Mouse (Mus musculus) MEL (cell line): ENCODE results near the gene Gm26602. TPM values are rescaled to one million over a fixed set of nuclear protein-coding genes. Genes with fewer than 3 reads are reported as not detected.

Source experiments
- DNase-seq: peaks from one replicate; pipeline ENCODE4 v3.0.0; 2011; ENCODE audit warnings: low read depth, low spot score
- H3K27ac ChIP-seq: 2 replicates; pipeline ENCODE4 v1.5.1; 2012; ENCODE audit warnings: low read depth, mild to moderate bottlenecking, control low read depth, low read length, moderate library complexity; ENCODE audit not compliant: control insufficient read depth
- H3K27me3 ChIP-seq, 2 experiments: fragments of 150-350 bp in 1 of 2; sonication (generic) in 1 of 2; 2 replicates each; pipeline ENCODE4 v1.6.1; 2012; ENCODE audit warnings: low read length in 2 of 2, mild to moderate bottlenecking in 2 of 2, improper control_type of control experiment in 1 of 2, moderate library complexity in 1 of 2; ENCODE audit not compliant: insufficient read depth in 2 of 2, control insufficient read depth in 1 of 2
- H3K36me3 ChIP-seq, 2 experiments: 2 replicates each; pipeline ENCODE4 v1.6.1; 2012 to 2014; ENCODE audit warnings: low read length in 2 of 2, improper control_type of control experiment in 1 of 2, inconsistent platforms in 1 of 2, mild to moderate bottlenecking in 1 of 2; ENCODE audit not compliant: insufficient read depth in 2 of 2, control insufficient read depth in 1 of 2
- H3K4me1 ChIP-seq, 2 experiments: fragments of 150-350 bp in 1 of 2; sonication (generic) in 1 of 2; 2 replicates each; pipeline ENCODE4 v1.6.1; 2012; ENCODE audit warnings: low read length in 2 of 2, improper control_type of control experiment in 1 of 2, mild to moderate bottlenecking in 1 of 2; ENCODE audit not compliant: insufficient read depth in 2 of 2, control insufficient read depth in 1 of 2
- H3K4me3 ChIP-seq, 2 experiments: fragments of 150-350 bp in 1 of 2; sonication (generic) in 1 of 2; 2 replicates each; pipeline ENCODE4 v1.5.1; 2012; ENCODE audit warnings: low read depth in 2 of 2, low read length in 2 of 2, mild to moderate bottlenecking in 2 of 2, moderate library complexity in 2 of 2, control low read depth in 1 of 2, improper control_type of control experiment in 1 of 2; ENCODE audit not compliant: control insufficient read depth in 1 of 2, insufficient read depth in 1 of 2
- H3K79me2 ChIP-seq: 2 replicates; pipeline ENCODE4 v1.6.1; 2012; ENCODE audit warnings: mild to moderate bottlenecking, low read length, moderate library complexity; ENCODE audit not compliant: control insufficient read depth, poor library complexity, insufficient read depth
- H3K9ac ChIP-seq: 2 replicates; pipeline ENCODE4 v1.6.1; 2012; ENCODE audit warnings: low read depth, mild to moderate bottlenecking, control low read depth, low read length, moderate library complexity; ENCODE audit not compliant: control insufficient read depth, poor library complexity, severe bottlenecking
- H3K9me3 ChIP-seq: fragments of 150-350 bp; sonication (generic); replicated peaks from 2 replicates; pipeline ENCODE4 v1.6.1; 2012; ENCODE audit warnings: mild to moderate bottlenecking, low read length, improper control_type of control experiment, moderate library complexity; ENCODE audit not compliant: insufficient read depth
- BHLHE40 ChIP-seq: IDR thresholded peaks from 2 replicates; pipeline ENCODE4 v1.6.1; 2012; ENCODE audit warnings: low read depth, mild to moderate bottlenecking, inconsistent platforms, low read length, improper control_type of control experiment, borderline replicate concordance
- CHD2 ChIP-seq: IDR thresholded peaks from 2 replicates; pipeline ENCODE4 v1.6.1; 2011; ENCODE audit warnings: low read length, improper control_type of control experiment
- CTCF ChIP-seq, 3 experiments: IDR thresholded peaks in 2 of 3; conservative IDR thresholded peaks in 1 of 3; 2 replicates each; pipeline ENCODE4 v1.5.1; 2011 to 2012; ENCODE audit warnings: low read length in 3 of 3, low read depth in 2 of 3, mild to moderate bottlenecking in 2 of 3, improper control_type of control experiment in 1 of 3, inconsistent platforms in 1 of 3, mixed read lengths in 1 of 3, moderate library complexity in 1 of 3; ENCODE audit not compliant: control insufficient read depth in 1 of 3, insufficient read depth in 1 of 3, poor library complexity in 1 of 3, severe bottlenecking in 1 of 3
- E2F4 ChIP-seq: IDR thresholded peaks from 2 replicates; pipeline ENCODE4 v1.6.1; 2011; ENCODE audit warnings: low read depth, low read length, improper control_type of control experiment, borderline replicate concordance
- ELF1 ChIP-seq: IDR thresholded peaks from 2 replicates; pipeline ENCODE4 v1.6.1; 2014; ENCODE audit warnings: low read depth, mild to moderate bottlenecking, inconsistent platforms, low read length, improper control_type of control experiment, moderate library complexity
- HCFC1 ChIP-seq: IDR thresholded peaks from 2 replicates; pipeline ENCODE4 v1.6.1; 2012; ENCODE audit warnings: low read depth, mild to moderate bottlenecking, inconsistent platforms, low read length, improper control_type of control experiment, moderate library complexity
- JUND ChIP-seq: IDR thresholded peaks from 2 replicates; pipeline ENCODE4 v1.6.1; 2011; ENCODE audit warnings: low read depth, mild to moderate bottlenecking, improper control_type of control experiment, low read length
- KAT2A ChIP-seq: conservative IDR thresholded peaks from 2 replicates; pipeline ENCODE4 v1.6.1; 2012; ENCODE audit warnings: low read depth, low read length, improper control_type of control experiment, inconsistent platforms
- MAFK ChIP-seq: IDR thresholded peaks from 2 replicates; pipeline ENCODE4 v1.6.1; 2011; ENCODE audit warnings: low read depth, mild to moderate bottlenecking, low read length, improper control_type of control experiment, borderline replicate concordance
- MAZ ChIP-seq: IDR thresholded peaks from 2 replicates; pipeline ENCODE4 v1.6.1; 2012; ENCODE audit warnings: low read depth, mild to moderate bottlenecking, inconsistent platforms, low read length, improper control_type of control experiment
- MEF2A ChIP-seq: IDR thresholded peaks from 2 replicates; pipeline ENCODE4 v1.6.1; 2014; ENCODE audit warnings: low read depth, mild to moderate bottlenecking, inconsistent platforms, low read length, improper control_type of control experiment; ENCODE audit not compliant: poor library complexity, insufficient replicate concordance, severe bottlenecking; ENCODE audit errors: extremely low read depth
- MYB ChIP-seq: IDR thresholded peaks from 2 replicates; pipeline ENCODE4 v1.6.1; 2011; ENCODE audit warnings: mild to moderate bottlenecking, low read depth, low read length, improper control_type of control experiment
- NELFE ChIP-seq: IDR thresholded peaks from 2 replicates; pipeline ENCODE4 v1.6.1; 2011; ENCODE audit warnings: low read depth, low read length, improper control_type of control experiment
- NRF1 ChIP-seq: IDR thresholded peaks from 2 replicates; pipeline ENCODE4 v1.6.1; 2014; ENCODE audit warnings: low read depth, mild to moderate bottlenecking, inconsistent platforms, low read length, improper control_type of control experiment, moderate library complexity; ENCODE audit not compliant: poor library complexity, insufficient read depth, severe bottlenecking
- POLR2A ChIP-seq, 2 experiments: IDR thresholded peaks; 2 replicates each; pipeline ENCODE4 v1.6.1; 2011 to 2012; ENCODE audit warnings: low read length in 2 of 2, mild to moderate bottlenecking in 2 of 2, control low read depth in 1 of 2, improper control_type of control experiment in 1 of 2, low read depth in 1 of 2, moderate library complexity in 1 of 2; ENCODE audit not compliant: control insufficient read depth in 1 of 2, insufficient read depth in 1 of 2, poor library complexity in 1 of 2
- POLR2AphosphoS2 ChIP-seq: IDR thresholded peaks from 2 replicates; pipeline ENCODE4 v1.6.1; 2011; ENCODE audit warnings: low read length, improper control_type of control experiment
- POLR2AphosphoS5 ChIP-seq: IDR thresholded peaks from 2 replicates; pipeline ENCODE4 v1.6.1; 2012; ENCODE audit warnings: low read depth, borderline replicate concordance, mild to moderate bottlenecking, inconsistent platforms, low read length, moderate library complexity, mixed read lengths
- RAD21 ChIP-seq: IDR thresholded peaks from 2 replicates; pipeline ENCODE4 v1.6.1; 2011; ENCODE audit warnings: mild to moderate bottlenecking, low read depth, low read length, improper control_type of control experiment
- SIN3A ChIP-seq: IDR thresholded peaks from 2 replicates; pipeline ENCODE4 v1.6.1; 2012; ENCODE audit warnings: low read length, improper control_type of control experiment, inconsistent platforms
- SMC3 ChIP-seq: IDR thresholded peaks from 2 replicates; pipeline ENCODE4 v1.6.1; 2011; ENCODE audit warnings: low read depth, low read length, improper control_type of control experiment
- TBP ChIP-seq: IDR thresholded peaks from 2 replicates; pipeline ENCODE4 v1.8.0; 2011; ENCODE audit warnings: low read depth, low read length, improper control_type of control experiment
- TCF12 ChIP-seq: IDR thresholded peaks from 2 replicates; pipeline ENCODE4 v1.6.1; 2014; ENCODE audit warnings: low read depth, mild to moderate bottlenecking, inconsistent platforms, low read length, improper control_type of control experiment, moderate library complexity
- UBTF ChIP-seq: IDR thresholded peaks from 2 replicates; pipeline ENCODE4 v1.6.1; 2012; ENCODE audit warnings: low read depth, mild to moderate bottlenecking, inconsistent platforms, low read length, improper control_type of control experiment, moderate library complexity, borderline replicate concordance; ENCODE audit not compliant: insufficient read depth
- USF1 ChIP-seq: IDR thresholded peaks from 2 replicates; pipeline ENCODE4 v1.6.1; 2014; ENCODE audit warnings: low read depth, mild to moderate bottlenecking, inconsistent platforms, low read length, improper control_type of control experiment, moderate library complexity
- USF2 ChIP-seq, 2 experiments: IDR thresholded peaks; 2 replicates each; pipeline ENCODE4 v1.6.1; 2011 to 2012; ENCODE audit warnings: improper control_type of control experiment in 2 of 2, low read length in 2 of 2, borderline replicate concordance in 1 of 2, inconsistent platforms in 1 of 2, low read depth in 1 of 2, mild to moderate bottlenecking in 1 of 2; ENCODE audit not compliant: insufficient read depth in 1 of 2
- ZC3H11A ChIP-seq: IDR thresholded peaks from 2 replicates; pipeline ENCODE4 v1.6.1; 2012; ENCODE audit warnings: low read depth, mild to moderate bottlenecking, inconsistent platforms, low read length, improper control_type of control experiment
- ZNF384 ChIP-seq: IDR thresholded peaks from 2 replicates; pipeline ENCODE4 v1.6.1; 2012; ENCODE audit warnings: low read depth, mild to moderate bottlenecking, inconsistent platforms, low read length, improper control_type of control experiment
- polyA plus RNA-seq, 2 experiments: library from polyadenylated mRNA; stranded (reverse) in 1 of 2; unstranded in 1 of 2; fragments of >175 nt in 1 of 2; fragments of >200 nt in 1 of 2; gene quantifications; 2 replicates each; pipeline versions ENCODE4 v1.2.1 to v1.2.4; 2012; ENCODE audit warnings: low replicate concordance in 2 of 2, low read depth in 1 of 2; ENCODE audit not compliant: insufficient read length in 2 of 2, insufficient read depth in 1 of 2, missing spikeins in 1 of 2
- total RNA-seq: library from RNA; depleted of rRNA; stranded (reverse); fragments of 300-350 nt; gene quantifications from 2 replicates; pipeline ENCODE4 v1.2.3, GENCODE M21; 2012

Gm26602 gene
- total and polyA plus RNA-seq, 3 experiments, result 4.5 to 10.2 TPM; not detected in 1

- Histone ChIP-seq H3K9me3 (no peaks in the 10 kb centered on the region), H3K79me2 (no peaks in the 10 kb centered on the region; the same call in 1 of the 2 replicates), H3K36me3 (no peaks in the 10 kb centered on the region; a peak in 1 of 4 replicates), H3K27ac (no peak overlapping the region), H3K4me1 (peaks cover 0 to 5% of the 10 kb centered on the region in 2 experiments; a peak in 2 of 4 replicates), H3K4me3 (no peak overlapping the region), H3K9ac (no peak overlapping the region), H3K27me3 (no peaks in the 10 kb centered on the region)
- TF ChIP-seq NELFE (no peak), RAD21 (no peak), MAFK (no peak), POLR2AphosphoS2 (no peak), MEF2A (no peak)
- DNase-seq, result no peak
Observed at GRCm38 (mm10) chr10:79907415-79907814, 3.2 kb upstream of the Gm26602 start.

DNA sequence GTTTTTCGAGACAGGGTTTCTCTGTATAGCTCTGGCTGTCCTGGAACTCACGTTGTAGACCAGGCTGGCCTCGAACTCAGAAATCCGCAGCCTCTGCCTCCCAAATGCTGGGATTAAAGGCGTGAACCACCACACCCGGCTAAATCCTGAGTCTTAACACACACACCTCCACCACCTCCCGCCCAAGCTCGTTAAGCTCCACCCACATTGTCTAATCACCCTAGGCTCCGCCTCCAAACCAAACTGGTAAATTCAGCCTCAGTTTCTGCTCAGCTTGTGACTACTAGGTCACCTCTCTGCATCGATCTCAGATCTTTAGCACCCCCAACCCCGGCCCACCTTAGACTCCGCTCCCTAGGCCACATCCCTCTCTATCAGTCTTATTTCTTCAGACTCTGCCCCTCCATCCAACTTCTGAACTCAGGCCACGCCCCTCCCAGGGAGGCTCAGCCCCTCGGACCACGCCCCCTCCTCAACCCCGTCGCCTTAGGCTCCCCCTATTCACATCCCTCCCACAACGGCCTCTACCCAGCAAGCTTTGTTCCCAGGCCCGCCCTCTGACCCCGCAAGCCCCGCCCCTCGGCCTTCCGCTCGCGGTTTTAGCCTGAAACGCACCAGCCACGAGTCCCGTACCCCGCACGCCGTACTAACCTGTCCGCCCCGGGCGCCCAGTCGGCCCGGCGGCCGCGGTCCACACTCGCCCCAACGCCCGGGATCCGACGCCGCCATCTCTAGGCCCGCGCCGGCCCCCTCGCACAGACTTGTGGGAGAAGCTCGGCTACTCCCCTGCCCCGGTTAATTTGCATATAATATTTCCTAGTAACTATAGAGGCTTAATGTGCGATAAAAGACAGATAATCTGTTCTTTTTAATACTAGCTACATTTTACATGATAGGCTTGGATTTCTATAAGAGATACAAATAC is 2.2 kb upstream of the Gm26602 start, which contains the start of gene Med16:
TSS of gene Med16 (minus strand) at position 757 of the 925 bp plus-strand sequence.
- Histone ChIP-seq H3K9ac (peak within 1 kb of the TSS; percentile 96), H3K36me3 (no peaks in the 10 kb centered on the region; a peak in 1 of 4 replicates)
- TF ChIP-seq HCFC1, result peak; percentile 81
- TF ChIP-seq SMC3, result no peak
- no peak for TF ChIP-seq RAD21
- TF ChIP-seq ZC3H11A, result no peak
- 0 out of 2 replicates have a peak, but pooled peaks have one; percentile 31 for TF ChIP-seq MAZ
- TF ChIP-seq MYB, result 0 out of 2 replicates have a peak, but pooled peaks have one; percentile 60
- no peak; the same call in 1 of the 2 replicates for TF ChIP-seq ZNF384
- TF ChIP-seq NELFE, result peak; percentile 53; the same call in 1 of the 2 replicates
- TF ChIP-seq ELF1, result no peak; the same call in 1 of the 2 replicates
- TF ChIP-seq MEF2A, result no peak
- TF ChIP-seq BHLHE40, result no peak
- TF ChIP-seq JUND, result no peak
- peak; percentile 81 for TF ChIP-seq SIN3A
- TF ChIP-seq E2F4, result no peak; the same call in 1 of the 2 replicates
- no peak for TF ChIP-seq USF1
- no peak for TF ChIP-seq USF2 (IDR thresholded peaks at IDR 0.05; ENCODE audit: borderline replicate concordance in 1 of 2, insufficient read depth in 1 of 2, low read depth in 1 of 2, low read length in 2 of 2)
- TF ChIP-seq TCF12, result peak; percentile 9; the same call in 1 of the 2 replicates
- TF ChIP-seq UBTF, result no peak
- no peak for TF ChIP-seq POLR2AphosphoS5
- TF ChIP-seq TBP, result peak; percentile 91
- no peak for TF ChIP-seq CTCF (IDR thresholded peaks at IDR 0.05 in 2 of 3, conservative IDR thresholded peaks at IDR 0.05 in 1 of 3; ENCODE audit: control insufficient read depth in 1 of 3, insufficient read depth in 1 of 3, low read depth in 2 of 3, low read length in 3 of 3, poor library complexity in 1 of 3, severe bottlenecking in 1 of 3)
- no peak for TF ChIP-seq CHD2
- TF ChIP-seq KAT2A, result peak; percentile 55; the same call in 1 of the 2 replicates
- peak; percentile 55 to 78; a peak in 3 of 4 replicates for TF ChIP-seq POLR2A (IDR thresholded peaks at IDR 0.05; ENCODE audit: control insufficient read depth in 1 of 2, insufficient read depth in 1 of 2, low read depth in 1 of 2, low read length in 2 of 2, poor library complexity in 1 of 2)
- TF ChIP-seq NRF1, result no peak

More for the DNA sequence above, 2.2 kb upstream of the Gm26602 start, which contains the start of gene Med16:
- DNase-seq, result peak; percentile 98
- Histone ChIP-seq H3K4me3 (peak within 1 kb of the TSS; percentile 73 to 85), H3K4me1 (peaks cover 0 to 5% of the 10 kb centered on the region in 2 experiments; a peak in 2 of 4 replicates), H3K27me3 (no peaks in the 10 kb centered on the region), H3K9me3 (no peaks in the 10 kb centered on the region), H3K79me2 (no peaks in the 10 kb centered on the region; the same call in 1 of the 2 replicates), H3K27ac (peak within 1 kb of the TSS; percentile 91)
